Mouse (Mus musculus) ES-E14 (cell line): ENCODE measurements around the gene Kalrn.

Experiments
- CHD2 ChIP-seq: IDR thresholded peaks from 2 replicates; pipeline ENCODE4 v1.6.1; 2014; ENCODE audit warnings: mild to moderate bottlenecking, low read depth, low read length, inconsistent platforms
- ZC3H11A ChIP-seq: IDR thresholded peaks from 2 replicates; pipeline ENCODE4 v1.6.1; 2012; ENCODE audit warnings: low read depth, mild to moderate bottlenecking, inconsistent platforms, low read length, borderline replicate concordance
- ZNF384 ChIP-seq: IDR thresholded peaks from 2 replicates; pipeline ENCODE4 v1.6.1; 2012; ENCODE audit warnings: low read depth, low read length, inconsistent platforms

- TF ChIP-seq ZC3H11A (no peak), CHD2 (no peak), ZNF384 (no peak)
Observed at GRCm38 (mm10) chr16:34293675-34294074, 279.7 kb downstream of the Kalrn start.
